Comparison of ENCODE assay signal across 9 mouse cellular contexts in the genomic region with DNA sequence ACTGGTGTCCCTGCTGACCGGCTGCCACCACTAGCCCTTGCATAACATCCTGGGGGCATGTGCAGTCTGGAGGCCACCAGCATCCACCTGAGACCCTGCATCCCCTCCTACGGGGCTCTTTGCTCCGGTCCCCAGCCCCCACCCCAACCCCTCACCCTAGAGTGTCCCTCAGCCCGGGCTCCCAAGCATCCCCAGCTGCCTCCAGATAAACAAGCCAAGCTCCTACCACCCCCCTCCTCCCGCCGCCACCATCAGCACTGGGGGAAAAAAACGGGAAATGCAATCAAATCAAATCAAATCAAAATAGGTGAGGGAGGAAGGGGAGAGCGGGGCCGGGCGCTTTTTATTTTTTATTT.
DNase-seq lines count a peak whose midpoint lies in the region; ATAC-seq and TF ChIP-seq lines count a peak whose summit lies in the region.
"Had no signal": no experiment of that assay in that cellular context is flagged by ENCODE, and none has a peak within 500 bp of the region (broad histone marks: within the 10 kb centered on the region; RNA-seq: fewer than 3 reads in every experiment).

No protein-coding gene starts in this region.

- DNase-seq in kidney, postnatal 10 days = no peak
- no peak for DNase-seq in intestine, embryonic 14.5 days (ENCODE audit: low spot score)
- DNase-seq in gastrocnemius, adult 8-10 months (ENCODE audit: low spot score in 2 of 2) = no peak
- DNase-seq in cerebellum, adult 8-10 months = no peak
- DNase-seq in thymus, adult 2 months = no peak
- DNase-seq: kidney, adult 9 months had no signal

- peak overlapping the region; percentile 41 for H3K4me3 ChIP-seq in kidney, embryonic 16.5 days (ENCODE audit: low read length)
- H3K4me3 ChIP-seq in embryonic facial prominence, embryonic 13.5 days = peak overlapping the region; percentile 44
- peak overlapping the region; percentile 27 for H3K4me3 ChIP-seq in intestine, embryonic 14.5 days (ENCODE audit: low read depth, low read length)
- peak overlapping the region; percentile 68 for H3K4me3 ChIP-seq in midbrain, embryonic 16.5 days (ENCODE audit: low read depth, low read length)
- H3K4me3 ChIP-seq in thymus, adult 2 months (ENCODE audit: control insufficient read depth, insufficient read depth, low read length) = no peak overlapping the region

- H3K4me1 ChIP-seq in kidney, embryonic 16.5 days (ENCODE audit: insufficient read depth, low read length) = no peaks in the 10 kb centered on the region
- H3K4me1 ChIP-seq in embryonic facial prominence, embryonic 13.5 days = peaks cover 12% of the 10 kb centered on the region
- 0 out of 2 replicates have a peak, but pooled peaks cover 2% of the 10 kb centered on the region for H3K4me1 ChIP-seq in intestine, embryonic 14.5 days (replicated peaks; ENCODE audit: control insufficient read depth, insufficient read depth, low read length)
- peaks cover 22% of the 10 kb centered on the region for H3K4me1 ChIP-seq in midbrain, embryonic 16.5 days (ENCODE audit: control insufficient read depth, insufficient read depth, low read length)
- no peaks in the 10 kb centered on the region for H3K4me1 ChIP-seq in thymus, adult 2 months (replicated peaks; ENCODE audit: control insufficient read depth, insufficient read depth, low read length)

- 0% methylated on average over 10 of the region's 10 CpGs for WGBS in kidney, embryonic 16.5 days
- under 1% methylated on average over 10 of the region's 10 CpGs for WGBS in embryonic facial prominence, embryonic 13.5 days
- under 1% methylated on average over 10 of the region's 10 CpGs for WGBS in intestine, embryonic 14.5 days
- 0% methylated on average over 10 of the region's 10 CpGs for WGBS in midbrain, embryonic 16.5 days
- WGBS in thymus, adult 2 months = 5% methylated on average over 10 of the region's 10 CpGs

- H3K4me2 ChIP-seq in kidney, embryonic 16.5 days (replicated peaks; ENCODE audit: low read depth, low read length) = peak overlapping the region; percentile 61
- peak overlapping the region; percentile 78 for H3K4me2 ChIP-seq in embryonic facial prominence, embryonic 13.5 days
- H3K4me2 ChIP-seq in intestine, embryonic 14.5 days (ENCODE audit: low read length) = peak overlapping the region; percentile 48
- peak overlapping the region; percentile 60 for H3K4me2 ChIP-seq in midbrain, embryonic 16.5 days (ENCODE audit: low read length)

- ATAC-seq in kidney, embryonic 16.5 days (ENCODE audit: low FRiP score, low TSS enrichment) = 0 out of 2 replicates have a peak, but pooled peaks have one; percentile 31
- ATAC-seq in embryonic facial prominence, embryonic 13.5 days (ENCODE audit: insufficient number of reproducible peaks, insufficient read depth, low FRiP score, low TSS enrichment, low read depth) = no peak
- ATAC-seq in intestine, embryonic 14.5 days (replicated peaks; ENCODE audit: low FRiP score, low TSS enrichment, low read depth) = no peak
- ATAC-seq in midbrain, embryonic 16.5 days = peak; percentile 55

- H3K27me3 ChIP-seq in kidney, embryonic 16.5 days (ENCODE audit: insufficient read depth, low read length) = peaks cover 32% of the 10 kb centered on the region
- H3K27me3 ChIP-seq in embryonic facial prominence, embryonic 13.5 days = peaks cover 63% of the 10 kb centered on the region
- H3K27me3 ChIP-seq in intestine, embryonic 14.5 days (replicated peaks; ENCODE audit: control insufficient read depth, insufficient read depth, low read length) = peaks cover 50% of the 10 kb centered on the region
- H3K27me3 ChIP-seq in midbrain, embryonic 16.5 days (ENCODE audit: control insufficient read depth, insufficient read depth, low read depth, low read length) = no peaks in the 10 kb centered on the region
- peaks cover 3% of the 10 kb centered on the region; the same call in 1 of the 2 replicates for H3K27me3 ChIP-seq in thymus, adult 2 months (ENCODE audit: control insufficient read depth, insufficient read depth, low read length)

- no peak overlapping the region for H3K9ac ChIP-seq in kidney, embryonic 16.5 days (replicated peaks; ENCODE audit: low read length)
- peak overlapping the region; percentile 52; the same call in 1 of the 2 replicates for H3K9ac ChIP-seq in embryonic facial prominence, embryonic 13.5 days
- no peak overlapping the region for H3K9ac ChIP-seq in intestine, embryonic 14.5 days (ENCODE audit: low read length)
- peak overlapping the region; percentile 83 for H3K9ac ChIP-seq in midbrain, embryonic 16.5 days (ENCODE audit: low read depth, low read length)

- no peak overlapping the region for H3K27ac ChIP-seq in kidney, embryonic 16.5 days (ENCODE audit: low read length)
- H3K27ac ChIP-seq in embryonic facial prominence, embryonic 13.5 days = no peak overlapping the region
- H3K27ac ChIP-seq in intestine, embryonic 14.5 days (ENCODE audit: low read depth) = no peak overlapping the region
- H3K27ac ChIP-seq in midbrain, embryonic 16.5 days (ENCODE audit: low read length) = peak overlapping the region; percentile 87
- H3K27ac ChIP-seq in thymus, adult 2 months (ENCODE audit: control insufficient read depth, insufficient read depth, low read length) = no peak overlapping the region

- H3K9me3 ChIP-seq in kidney, embryonic 16.5 days (ENCODE audit: low read length) = no peaks in the 10 kb centered on the region
- H3K9me3 ChIP-seq in embryonic facial prominence, embryonic 13.5 days = no peaks in the 10 kb centered on the region
- H3K9me3 ChIP-seq in intestine, embryonic 14.5 days (ENCODE audit: control insufficient read depth, low read length) = no peaks in the 10 kb centered on the region
- no peaks in the 10 kb centered on the region for H3K9me3 ChIP-seq in midbrain, embryonic 16.5 days (replicated peaks; ENCODE audit: control insufficient read depth, low read length, poor library complexity, severe bottlenecking)

- TF ChIP-seq CTCF in thymus, adult 2 months (IDR thresholded peaks at IDR 0.05; ENCODE audit: borderline replicate concordance, control insufficient read depth, extremely low read depth, insufficient read depth, low read length, poor library complexity) = no peak

- no peak for TF ChIP-seq POLR2A in thymus, adult 2 months (IDR thresholded peaks at IDR 0.05; ENCODE audit: control insufficient read depth, extremely low read depth, insufficient read depth, low read length, poor library complexity)

- no peaks in the 10 kb centered on the region for H3K36me3 ChIP-seq in kidney, embryonic 16.5 days (ENCODE audit: insufficient read depth, low read length)
- H3K36me3 ChIP-seq in embryonic facial prominence, embryonic 13.5 days = no peaks in the 10 kb centered on the region
- no peaks in the 10 kb centered on the region for H3K36me3 ChIP-seq in intestine, embryonic 14.5 days (ENCODE audit: control insufficient read depth, insufficient read depth, low read length)
- no peaks in the 10 kb centered on the region for H3K36me3 ChIP-seq in midbrain, embryonic 16.5 days (ENCODE audit: control insufficient read depth, insufficient read depth, low read length)
- H3K36me3 ChIP-seq in thymus, adult 2 months (ENCODE audit: control insufficient read depth, insufficient read depth, low read length) = no peaks in the 10 kb centered on the region

Comparison
In these comparisons a context has a peak if more than half of its experiments do, and no peak if none do; other contexts are left out.
1. ATAC-seq: peak in kidney, embryonic 16.5 days (single experiment) and midbrain, embryonic 16.5 days (single experiment); none in embryonic facial prominence, embryonic 13.5 days (single experiment) and intestine, embryonic 14.5 days (single experiment).
2. H3K9ac ChIP-seq: peak in embryonic facial prominence, embryonic 13.5 days (single experiment) and midbrain, embryonic 16.5 days (single experiment); none in kidney, embryonic 16.5 days (single experiment) and intestine, embryonic 14.5 days (single experiment).
3. Peak in every context shown above with its lines, with median percentiles within 50 percentile points of each other: H3K4me2 ChIP-seq.